Mouse (Mus musculus) left cerebral cortex, adult 9 months (tissue): ENCODE results near the gene Capn11.

ENCODE experiments used
- DNase-seq, 2 experiments: peaks; one replicate each; pipeline ENCODE4 v3.0.0; 2022; ENCODE audit warnings: low spot score in 2 of 2

The Capn11 gene

GRCm38 (mm10) chr17:45598891-45599290, 60.2 kb downstream of the Capn11 start:
- no peak for DNase-seq

- no peak for DNase-seq
Measured at GRCm38 (mm10) chr17:45598376-45598775, 60.7 kb downstream of the Capn11 start.

- DNase-seq: no peak
Measured at GRCm38 (mm10) chr17:45597787-45598186, 61.3 kb downstream of the Capn11 start.

- peak in 1 of 2 experiments; percentile 66 for DNase-seq
Measured at GRCm38 (mm10) chr17:45596631-45597396, 62.3 kb downstream of the Capn11 start.

GRCm38 (mm10) chr17:45595736-45596390, 63.3 kb downstream of the Capn11 start:
- no peak for DNase-seq

GRCm38 (mm10) chr17:45594881-45595735, 64.0 kb downstream of the Capn11 start:
- no peak for DNase-seq

GRCm38 (mm10) chr17:45594195-45594594, 64.9 kb downstream of the Capn11 start:
- DNase-seq: no peak

GRCm38 (mm10) chr17:45593479-45593878, 65.6 kb downstream of the Capn11 start:
- no peak for DNase-seq

GRCm38 (mm10) chr17:45592606-45593431, 66.3 kb downstream of the Capn11 start:
- no peak for DNase-seq

- no peak for DNase-seq
Measured at GRCm38 (mm10) chr17:45591701-45592605, 67.2 kb downstream of the Capn11 start.

GRCm38 (mm10) chr17:45590410-45590809, 68.7 kb downstream of the Capn11 start:
- DNase-seq: no peak

- no peak for DNase-seq
Measured at GRCm38 (mm10) chr17:45589844-45590243, 69.3 kb downstream of the Capn11 start.

GRCm38 (mm10) chr17:45589236-45589635, 69.9 kb downstream of the Capn11 start:
- no peak for DNase-seq

GRCm38 (mm10) chr17:45588370-45588769, 70.8 kb downstream of the Capn11 start:
- DNase-seq: no peak

GRCm38 (mm10) chr17:45586449-45586837, 72.7 kb downstream of the Capn11 start:
- no peak for DNase-seq

- no peak for DNase-seq
Measured at GRCm38 (mm10) chr17:45585725-45586448, 73.2 kb downstream of the Capn11 start.

GRCm38 (mm10) chr17:45584939-45585678, 74.0 kb downstream of the Capn11 start:
- DNase-seq: peak in 1 of 2 experiments; percentile 78

GRCm38 (mm10) chr17:45584096-45584896, 74.8 kb downstream of the Capn11 start:
- peak in 1 of 2 experiments; percentile 67 for DNase-seq
